Mouse (Mus musculus): ENCODE data around the gene Ehbp1. TPM values are rescaled to one million over a fixed set of nuclear protein-coding genes. Genes with fewer than 3 reads are reported as not detected.

The Ehbp1 gene
- polyA plus RNA-seq, 1 experiment = 24.8 TPM

DNA sequence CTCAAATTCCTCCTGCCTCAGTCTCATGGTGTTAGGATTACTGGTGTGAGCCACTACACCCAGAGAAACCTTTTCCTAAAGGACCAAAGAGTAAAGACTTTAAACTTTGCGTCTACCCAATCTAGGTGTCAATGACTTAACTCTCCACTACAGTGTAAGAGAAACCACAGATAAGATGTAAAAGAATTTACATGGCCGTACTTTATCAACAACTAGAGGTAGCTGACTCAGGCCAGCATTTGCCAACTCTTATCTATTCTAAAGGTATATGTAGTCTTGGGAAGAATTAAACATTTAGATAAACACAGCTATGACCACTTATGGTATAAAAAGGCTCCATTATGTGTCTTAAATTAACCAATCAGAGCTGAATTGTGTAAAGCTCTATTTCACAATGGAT is 67.9 kb downstream of the Ehbp1 start:
- 94% methylated on average over 2 of the region's 2 CpGs for WGBS
- no peak for TF ChIP-seq CTCF (IDR thresholded peaks at IDR 0.05; ENCODE audit: borderline replicate concordance, insufficient read depth, low read depth, low read length)
- TF ChIP-seq POLR2A (IDR thresholded peaks at IDR 0.05; ENCODE audit: borderline replicate concordance, insufficient read depth, low read length) = no peak
- H3K27ac ChIP-seq (ENCODE audit: insufficient read depth, low read length) = no peak overlapping the region
- H3K27me3 ChIP-seq (ENCODE audit: control insufficient read depth, insufficient read depth, low read length) = no peaks in the 10 kb centered on the region
- no peak overlapping the region for H3K4me3 ChIP-seq (replicated peaks; ENCODE audit: insufficient read depth, low read depth, low read length)
- H3K4me1 ChIP-seq (ENCODE audit: control insufficient read depth, insufficient read depth, low read length) = peaks cover 3% of the 10 kb centered on the region; the same call in 1 of the 2 replicates
- no peak for DNase-seq

DNA sequence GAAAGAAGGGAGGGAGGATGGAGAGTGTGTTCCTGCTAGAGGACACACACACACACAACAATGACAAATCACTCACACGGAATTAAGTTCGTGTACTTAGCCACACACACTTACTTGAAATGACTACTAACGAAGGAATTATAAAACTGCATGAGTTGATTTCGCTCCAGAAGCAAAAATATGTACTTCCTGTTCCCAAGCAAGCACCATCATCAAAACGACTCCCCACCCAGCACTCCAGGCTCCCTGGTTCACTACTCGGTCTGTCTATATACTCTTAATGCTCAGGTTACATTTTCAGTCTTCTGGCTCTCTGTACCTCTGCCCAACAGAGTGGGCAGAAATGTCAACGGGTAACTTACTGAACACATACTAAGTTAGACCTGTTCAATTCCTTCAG is 68.7 kb downstream of the Ehbp1 start:
- Histone ChIP-seq H3K27ac (ENCODE audit: insufficient read depth, low read length) (no peak overlapping the region), H3K27me3 (ENCODE audit: control insufficient read depth, insufficient read depth, low read length) (no peaks in the 10 kb centered on the region), H3K4me1 (ENCODE audit: control insufficient read depth, insufficient read depth, low read length) (peaks cover 3% of the 10 kb centered on the region; the same call in 1 of the 2 replicates), H3K4me3 (replicated peaks; ENCODE audit: insufficient read depth, low read depth, low read length) (no peak overlapping the region)
- 84% methylated on average over 7 of the region's 7 CpGs for WGBS
- TF ChIP-seq CTCF (IDR thresholded peaks at IDR 0.05; ENCODE audit: borderline replicate concordance, insufficient read depth, low read depth, low read length) = no peak
- no peak for TF ChIP-seq POLR2A (IDR thresholded peaks at IDR 0.05; ENCODE audit: borderline replicate concordance, insufficient read depth, low read length)
- no peak for DNase-seq

DNA sequence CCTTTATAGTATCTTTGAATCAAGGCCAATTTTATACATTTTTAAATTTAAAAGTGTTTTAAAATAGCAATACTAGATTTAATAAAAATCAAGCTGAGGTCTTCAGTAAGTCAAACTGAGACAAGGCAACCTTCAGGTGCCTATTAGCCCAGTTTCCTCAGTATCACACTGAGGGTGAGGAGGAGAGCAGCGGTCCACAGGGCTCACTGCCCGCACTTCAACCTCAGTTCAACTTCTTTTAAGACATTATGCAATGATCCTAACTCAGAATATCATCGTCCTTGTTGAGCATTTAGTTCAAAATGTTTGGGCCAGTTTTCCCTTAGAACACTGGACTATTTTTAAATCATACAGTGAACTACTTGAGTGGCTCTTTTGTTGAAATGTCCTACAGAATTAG is 70.2 kb downstream of the Ehbp1 start:
- no peak overlapping the region for H3K27ac ChIP-seq (ENCODE audit: insufficient read depth, low read length)
- TF ChIP-seq POLR2A (IDR thresholded peaks at IDR 0.05; ENCODE audit: borderline replicate concordance, insufficient read depth, low read length) = no peak
- TF ChIP-seq CTCF (IDR thresholded peaks at IDR 0.05; ENCODE audit: borderline replicate concordance, insufficient read depth, low read depth, low read length) = no peak
- DNase-seq = no peak
- peaks cover 3% of the 10 kb centered on the region; the same call in 1 of the 2 replicates for H3K4me1 ChIP-seq (ENCODE audit: control insufficient read depth, insufficient read depth, low read length)
- no peak overlapping the region for H3K4me3 ChIP-seq (replicated peaks; ENCODE audit: insufficient read depth, low read depth, low read length)
- H3K27me3 ChIP-seq (ENCODE audit: control insufficient read depth, insufficient read depth, low read length) = no peaks in the 10 kb centered on the region
- 80% methylated on average over 3 of the region's 3 CpGs for WGBS

DNA sequence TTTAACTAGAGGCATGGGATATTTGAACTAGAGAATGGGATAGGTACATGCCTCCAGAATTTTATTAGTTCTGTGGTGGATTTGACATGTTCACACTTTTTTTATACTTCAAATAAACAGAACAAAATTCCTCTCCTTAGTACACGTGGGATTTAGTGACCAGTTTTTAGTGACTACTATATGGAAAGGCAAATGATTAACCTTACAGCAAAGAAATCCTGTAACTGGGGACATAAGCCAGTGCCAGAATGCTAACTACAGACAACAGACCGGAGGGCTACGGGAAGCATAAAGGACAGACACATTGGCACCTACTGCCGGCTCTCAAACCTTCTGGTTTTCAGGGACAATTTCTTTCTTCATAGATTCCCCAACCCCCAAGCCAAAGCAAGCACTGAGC is 72.4 kb downstream of the Ehbp1 start:
- no peak overlapping the region for H3K27ac ChIP-seq (ENCODE audit: insufficient read depth, low read length)
- TF ChIP-seq POLR2A (IDR thresholded peaks at IDR 0.05; ENCODE audit: borderline replicate concordance, insufficient read depth, low read length) (no peak), CTCF (IDR thresholded peaks at IDR 0.05; ENCODE audit: borderline replicate concordance, insufficient read depth, low read depth, low read length) (no peak)
- DNase-seq = no peak
- H3K27me3 ChIP-seq (ENCODE audit: control insufficient read depth, insufficient read depth, low read length) = no peaks in the 10 kb centered on the region
- H3K4me3 ChIP-seq (replicated peaks; ENCODE audit: insufficient read depth, low read depth, low read length) = no peak overlapping the region
- peaks cover 3% of the 10 kb centered on the region; the same call in 1 of the 2 replicates for H3K4me1 ChIP-seq (ENCODE audit: control insufficient read depth, insufficient read depth, low read length)
- WGBS = 26% methylated on average over 4 of the region's 4 CpGs

DNA sequence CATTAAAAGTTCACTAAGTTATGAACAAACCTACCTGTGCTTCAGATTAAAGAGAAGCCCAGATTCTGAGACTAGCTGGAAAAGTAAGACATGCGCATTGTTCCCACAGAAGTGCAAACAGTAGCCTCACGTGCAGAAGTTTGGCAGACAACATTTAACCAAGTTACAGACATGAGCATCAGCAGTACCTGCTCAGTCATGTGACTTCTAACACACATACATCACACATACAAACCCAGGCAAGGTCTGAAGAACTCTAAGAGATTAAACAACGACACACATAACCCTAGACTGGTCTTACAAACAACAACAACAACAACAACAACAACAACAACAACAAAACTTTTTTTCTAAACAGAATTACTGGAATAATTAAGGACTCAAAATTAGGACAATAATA is 72.9 kb downstream of the Ehbp1 start:
- WGBS = 76% methylated on average over 3 of the region's 3 CpGs
- TF ChIP-seq POLR2A (IDR thresholded peaks at IDR 0.05; ENCODE audit: borderline replicate concordance, insufficient read depth, low read length) (no peak), CTCF (IDR thresholded peaks at IDR 0.05; ENCODE audit: borderline replicate concordance, insufficient read depth, low read depth, low read length) (no peak)
- H3K4me1 ChIP-seq (ENCODE audit: control insufficient read depth, insufficient read depth, low read length) = peaks cover 3% of the 10 kb centered on the region; the same call in 1 of the 2 replicates

DNA sequence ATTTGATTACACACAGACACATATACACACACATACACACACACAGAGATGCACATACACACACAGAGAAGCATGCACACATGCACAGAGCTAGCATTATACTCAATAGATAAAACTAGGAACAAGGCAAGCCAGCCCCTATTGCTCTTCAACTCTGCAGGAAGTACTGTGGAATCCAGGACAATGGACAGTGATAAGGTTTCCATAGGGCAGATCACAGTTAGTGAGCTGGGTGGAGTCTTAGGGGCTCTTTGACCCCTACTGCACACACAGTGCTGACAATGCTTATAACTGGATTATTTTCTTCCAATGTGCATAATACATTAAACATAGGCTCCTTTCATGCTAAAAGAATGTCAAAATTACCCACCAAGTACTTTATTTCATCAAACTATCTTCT is 75.1 kb downstream of the Ehbp1 start:
- Histone ChIP-seq H3K27me3 (ENCODE audit: control insufficient read depth, insufficient read depth, low read length) (no peaks in the 10 kb centered on the region), H3K4me1 (ENCODE audit: control insufficient read depth, insufficient read depth, low read length) (peaks cover 2% of the 10 kb centered on the region; the same call in 1 of the 2 replicates), H3K27ac (ENCODE audit: insufficient read depth, low read length) (no peak overlapping the region), H3K4me3 (replicated peaks; ENCODE audit: insufficient read depth, low read depth, low read length) (no peak overlapping the region)
- no peak for DNase-seq
- TF ChIP-seq CTCF (IDR thresholded peaks at IDR 0.05; ENCODE audit: borderline replicate concordance, insufficient read depth, low read depth, low read length) (no peak), POLR2A (IDR thresholded peaks at IDR 0.05; ENCODE audit: borderline replicate concordance, insufficient read depth, low read length) (no peak)

More for the DNA sequence above, 72.9 kb downstream of the Ehbp1 start:
- H3K27me3 ChIP-seq (ENCODE audit: control insufficient read depth, insufficient read depth, low read length) = no peaks in the 10 kb centered on the region
- DNase-seq = no peak
- H3K27ac ChIP-seq (ENCODE audit: insufficient read depth, low read length) = no peak overlapping the region
- no peak overlapping the region for H3K4me3 ChIP-seq (replicated peaks; ENCODE audit: insufficient read depth, low read depth, low read length)

DNA sequence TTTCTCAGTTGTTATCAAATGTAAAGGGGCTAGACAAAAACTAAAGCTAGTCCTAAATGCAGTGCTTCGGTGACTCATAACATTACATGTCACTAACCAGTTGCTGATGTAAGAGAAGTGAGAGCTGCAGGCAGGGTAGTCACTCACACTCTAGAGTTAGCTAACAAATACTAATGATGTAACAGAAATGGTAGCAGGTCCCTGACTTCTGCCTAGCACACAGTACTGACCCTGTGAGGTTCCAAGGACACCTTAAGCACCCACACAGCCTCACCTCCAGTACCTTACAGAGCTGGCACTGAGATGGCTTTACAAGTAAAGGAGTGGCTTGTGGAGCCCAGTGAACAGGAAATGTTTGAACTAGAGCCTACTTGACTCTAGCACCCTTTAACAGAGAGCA is 86.7 kb downstream of the Ehbp1 start:
- TF ChIP-seq POLR2A (IDR thresholded peaks at IDR 0.05; ENCODE audit: borderline replicate concordance, insufficient read depth, low read length) (no peak), CTCF (IDR thresholded peaks at IDR 0.05; ENCODE audit: borderline replicate concordance, insufficient read depth, low read depth, low read length) (no peak)
- Histone ChIP-seq H3K4me1 (ENCODE audit: control insufficient read depth, insufficient read depth, low read length) (no peaks in the 10 kb centered on the region), H3K4me3 (replicated peaks; ENCODE audit: insufficient read depth, low read depth, low read length) (no peak overlapping the region), H3K27me3 (ENCODE audit: control insufficient read depth, insufficient read depth, low read length) (no peaks in the 10 kb centered on the region), H3K27ac (ENCODE audit: insufficient read depth, low read length) (no peak overlapping the region)
- no peak for DNase-seq
- 94% methylated on average over 1 of the region's 1 CpGs for WGBS

DNA sequence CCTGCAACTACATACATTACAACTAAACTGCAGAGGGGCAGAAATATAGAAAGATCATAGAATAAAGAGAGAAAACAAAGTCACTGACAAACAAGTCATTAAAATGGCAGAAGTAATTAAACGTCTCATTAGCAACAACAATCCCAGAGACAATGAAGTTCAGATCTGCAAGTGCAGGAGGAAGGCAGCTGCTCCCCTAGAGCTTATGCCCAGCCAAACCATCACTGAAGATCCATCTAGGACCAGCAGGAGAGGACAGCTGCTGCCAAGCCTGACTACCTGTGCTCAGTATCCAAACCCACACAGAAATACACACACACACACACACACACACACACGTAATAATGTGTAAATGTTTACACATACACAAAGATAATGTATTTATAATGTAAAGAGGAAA is 92.7 kb downstream of the Ehbp1 start:
- 58% methylated on average over 2 of the region's 2 CpGs for WGBS
- Histone ChIP-seq H3K27ac (ENCODE audit: insufficient read depth, low read length) (no peak overlapping the region), H3K4me3 (replicated peaks; ENCODE audit: insufficient read depth, low read depth, low read length) (no peak overlapping the region), H3K27me3 (ENCODE audit: control insufficient read depth, insufficient read depth, low read length) (no peaks in the 10 kb centered on the region), H3K4me1 (ENCODE audit: control insufficient read depth, insufficient read depth, low read length) (no peaks in the 10 kb centered on the region)
- TF ChIP-seq CTCF (IDR thresholded peaks at IDR 0.05; ENCODE audit: borderline replicate concordance, insufficient read depth, low read depth, low read length) = no peak
- no peak for TF ChIP-seq POLR2A (IDR thresholded peaks at IDR 0.05; ENCODE audit: borderline replicate concordance, insufficient read depth, low read length)
- no peak for DNase-seq
